Mouse (Mus musculus): ENCODE results near the gene 1700016K19Rik.
A peak's percentile ranks its signal among the peaks of the same experiment; 100 is the strongest.
"Not testable (repeated sequence)": the region's sequence is repeated elsewhere in the genome, so short reads cannot be mapped to it uniquely, and the experiment has no call there.

The 1700016K19Rik gene

DNA sequence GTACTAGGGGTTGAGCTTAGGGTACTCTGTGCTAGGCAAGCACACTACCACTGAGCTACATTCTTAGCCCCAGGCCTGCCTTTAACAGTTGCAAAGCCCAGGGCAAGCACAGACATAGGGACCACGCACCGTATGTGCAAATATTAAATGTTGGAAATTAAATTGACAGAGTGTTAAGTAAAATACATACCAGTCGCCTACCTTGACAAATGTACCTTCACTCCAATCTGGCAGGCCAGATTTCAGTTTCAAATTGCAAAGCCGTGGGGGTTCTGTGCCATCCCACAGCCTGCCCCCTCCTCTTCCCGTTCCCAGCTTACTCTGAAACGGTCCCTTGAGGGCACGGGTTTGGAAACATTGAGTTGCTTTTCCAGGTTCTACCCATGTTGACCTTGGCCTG lies 13.8 kb upstream of the 1700016K19Rik start:
- no peak for DNase-seq

- DNase-seq = no peak
Measured at GRCm38 (mm10) chr11:75990965-75991835, 8.5 kb upstream of the 1700016K19Rik start.

- peak; percentile 50 to 55 for DNase-seq
Measured at GRCm38 (mm10) chr11:75991911-75992310, 7.8 kb upstream of the 1700016K19Rik start.

DNA sequence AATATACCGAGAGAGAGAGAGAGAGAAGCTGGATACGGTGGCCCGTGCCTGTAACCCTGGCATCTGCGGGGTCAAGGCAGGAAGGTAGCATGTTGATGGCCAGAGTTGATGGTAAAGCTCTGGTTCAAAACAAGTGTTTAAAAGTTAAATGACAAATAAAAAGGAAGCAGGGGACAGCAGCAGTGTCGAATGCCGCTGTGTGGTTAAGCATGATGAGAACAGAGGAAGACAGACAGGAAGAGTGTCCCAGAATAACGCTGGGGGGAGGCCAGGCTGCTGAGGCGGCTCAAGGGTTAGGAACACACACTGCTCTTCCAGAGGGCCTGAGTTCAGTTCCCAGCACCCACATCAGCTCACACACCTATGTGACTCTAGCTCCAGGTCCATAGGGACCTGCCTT lies 7.2 kb upstream of the 1700016K19Rik start:
- peak; percentile 38 to 43 for DNase-seq

DNA sequence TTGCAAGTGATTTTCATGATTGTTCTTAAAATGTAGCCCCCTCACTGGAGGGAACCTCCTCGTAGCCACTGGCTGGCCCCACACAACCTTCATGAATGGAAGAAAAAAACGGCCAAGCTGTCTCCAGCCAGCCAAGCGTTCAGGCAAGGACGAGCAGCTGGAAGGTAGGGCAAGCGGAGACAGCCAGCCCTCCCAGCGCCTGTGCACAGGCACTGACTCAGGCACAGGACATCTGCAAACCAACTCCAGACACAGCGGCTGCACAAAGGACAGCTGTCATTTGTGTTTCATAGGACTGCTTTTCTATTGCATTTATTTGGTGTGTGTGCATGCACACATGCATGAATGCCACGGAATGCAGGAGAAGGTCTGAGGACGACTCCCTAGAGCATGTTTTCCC lies 5.4 kb upstream of the 1700016K19Rik start:
- DNase-seq = no peak

- no peak for DNase-seq
Measured at GRCm38 (mm10) chr11:76000701-76001100, 989 bp downstream of the 1700016K19Rik start.

GRCm38 (mm10) chr11:76001237-76001878 lies 1.6 kb downstream of the 1700016K19Rik start:
- DNase-seq = no peak

DNA sequence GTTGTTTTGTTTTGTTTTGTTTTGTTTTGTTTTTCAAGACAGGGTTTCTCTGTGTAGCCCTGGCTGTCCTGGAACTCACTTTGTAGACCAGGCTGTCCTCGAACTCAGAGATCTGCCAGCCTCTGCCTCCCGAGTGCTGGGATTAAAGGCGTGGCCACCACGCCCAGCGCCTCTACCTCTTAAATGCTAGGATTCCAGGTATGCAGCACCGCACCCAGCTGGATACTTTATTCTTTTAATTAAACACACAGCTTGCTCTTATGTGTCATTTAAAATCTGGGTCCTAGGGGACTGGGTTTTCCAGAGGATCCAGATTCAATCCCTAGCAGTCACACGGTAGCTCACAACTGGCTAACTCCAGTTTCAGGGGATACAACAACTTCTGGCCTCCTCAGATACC lies 4.6 kb downstream of the 1700016K19Rik start:
- DNase-seq = not testable (repeated sequence)

GRCm38 (mm10) chr11:76008162-76008561 lies 8.4 kb downstream of the 1700016K19Rik start:
- DNase-seq = no peak

GRCm38 (mm10) chr11:76009101-76009500 lies 9.4 kb downstream of the 1700016K19Rik start:
- DNase-seq = no peak

- DNase-seq = no peak
Measured at GRCm38 (mm10) chr11:76010838-76011624, 11.3 kb downstream of the 1700016K19Rik start.

- DNase-seq = no peak
Measured at GRCm38 (mm10) chr11:76015251-76015650, 15.5 kb downstream of the 1700016K19Rik start.

DNA sequence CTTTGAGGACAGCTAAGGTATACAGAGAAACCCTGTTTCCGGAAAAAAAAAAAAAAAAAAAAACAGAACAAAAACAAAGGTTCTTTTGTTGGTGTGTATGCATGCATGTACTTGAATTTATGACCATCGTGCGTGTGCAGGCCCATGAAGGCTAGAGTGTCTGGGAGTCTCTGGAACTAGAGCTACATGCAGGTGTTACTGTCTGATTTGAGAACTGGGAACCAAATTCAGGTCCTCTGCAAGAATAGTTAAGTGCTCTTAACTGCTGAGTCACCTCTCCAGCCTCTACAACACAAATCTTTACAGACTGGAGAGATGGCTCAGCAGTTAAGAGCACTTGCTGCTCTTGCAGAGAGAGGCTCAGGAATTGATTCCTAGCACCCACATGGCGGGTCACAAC lies 16.1 kb downstream of the 1700016K19Rik start:
- DNase-seq = no peak

- no peak for DNase-seq
Measured at GRCm38 (mm10) chr11:76019879-76020278, 20.2 kb downstream of the 1700016K19Rik start.

DNA sequence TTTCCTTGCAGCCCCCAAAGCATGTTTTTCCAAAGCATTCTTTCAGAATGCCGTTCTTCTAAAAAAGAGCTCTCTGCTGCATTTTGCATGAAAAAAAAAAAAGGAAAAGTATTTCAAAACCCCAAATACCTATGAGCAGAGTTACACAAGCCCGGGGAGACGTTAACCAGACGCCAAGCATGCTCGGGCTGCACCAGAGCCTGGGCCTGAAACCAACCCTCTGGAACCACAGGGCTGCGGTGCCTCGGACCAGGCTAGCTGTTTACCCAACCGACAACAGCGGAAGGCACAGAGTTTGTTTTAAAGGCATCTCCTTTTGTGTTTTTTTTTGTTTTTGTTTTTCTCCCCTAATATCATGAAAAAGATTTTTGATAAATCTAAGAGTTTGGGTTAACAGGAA lies 21.2 kb downstream of the 1700016K19Rik start:
- no peak for DNase-seq

- no peak for DNase-seq
Measured at GRCm38 (mm10) chr11:76025080-76025583, 25.4 kb downstream of the 1700016K19Rik start.

GRCm38 (mm10) chr11:76026527-76027138 lies 26.9 kb downstream of the 1700016K19Rik start:
- peak; percentile 9 to 23 for DNase-seq

DNA sequence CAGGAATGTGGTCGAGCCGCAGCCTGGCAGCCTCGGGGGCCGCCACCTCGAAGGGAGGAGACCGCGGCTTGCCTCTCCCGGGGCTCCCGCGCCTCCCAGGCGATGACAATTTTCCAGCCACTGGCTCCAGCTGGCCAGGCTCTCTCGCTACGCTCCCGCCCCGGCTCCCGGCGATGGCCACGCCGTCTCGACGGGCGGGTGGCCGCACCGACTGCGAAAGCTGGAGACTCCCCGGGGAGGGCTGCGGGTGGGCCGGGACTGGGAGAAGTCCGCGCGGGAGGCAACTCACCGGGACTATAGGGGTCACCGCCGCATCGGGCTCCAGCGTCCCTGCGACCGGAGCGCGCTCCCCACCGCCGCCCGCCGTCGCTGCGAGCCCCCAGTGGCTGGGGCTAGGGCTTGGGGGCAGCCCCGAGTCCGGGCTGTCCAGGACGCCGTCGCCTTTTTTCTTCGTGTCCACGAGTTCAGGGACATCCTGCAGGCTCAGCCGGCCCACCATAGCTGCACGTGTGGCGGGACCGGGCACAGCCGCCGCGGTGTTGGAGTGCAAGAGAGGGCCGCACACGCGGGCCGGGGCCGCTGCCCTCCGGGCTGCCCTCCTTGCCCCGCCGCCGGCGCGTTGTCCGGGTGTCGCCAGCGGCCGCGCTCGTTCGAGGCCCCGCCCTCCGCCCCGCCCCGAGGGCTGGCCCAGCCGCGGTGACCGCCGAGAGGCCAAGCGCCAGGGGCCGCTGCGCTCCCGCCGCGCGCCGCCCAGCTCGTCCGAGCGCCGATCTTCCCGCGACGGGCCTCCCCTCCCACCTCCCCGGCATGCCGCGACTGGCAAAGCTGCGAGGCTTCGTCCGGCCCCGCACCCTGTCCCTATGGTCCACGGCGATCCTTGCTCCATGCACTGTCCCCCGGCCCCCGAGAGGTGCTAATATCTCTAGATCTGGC lies 27.7 kb downstream of the 1700016K19Rik start, which contains the start of gene Rflnb:
Gene Rflnb, minus strand, starts transcription at position 644 of the 933 bp plus-strand sequence.
- DNase-seq = peak; percentile 75 to 81

DNA sequence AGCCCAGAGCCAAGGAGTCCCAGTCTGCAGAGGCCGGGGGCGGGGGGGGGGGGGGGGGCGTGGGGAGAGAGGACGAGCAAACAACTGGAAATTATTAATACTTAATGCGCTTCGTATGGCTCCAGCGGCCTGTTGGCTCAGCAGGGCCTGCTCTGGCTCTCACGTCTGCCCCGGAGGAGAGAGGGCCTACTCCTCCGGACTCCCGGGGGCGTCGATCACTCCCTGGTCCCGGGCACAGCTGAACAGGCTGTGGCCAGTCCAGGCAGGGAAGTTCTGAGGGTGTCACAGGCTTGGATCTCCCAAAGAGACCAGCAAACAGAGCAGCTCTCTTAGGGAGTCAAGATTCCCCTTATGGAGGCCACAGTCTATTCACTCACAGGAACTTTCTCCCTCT lies 28.4 kb downstream of the 1700016K19Rik start:
- peak; percentile 16 to 24 for DNase-seq

- DNase-seq = no peak
Measured at GRCm38 (mm10) chr11:76033359-76033758, 33.6 kb downstream of the 1700016K19Rik start.

GRCm38 (mm10) chr11:76033836-76034235 lies 34.1 kb downstream of the 1700016K19Rik start:
- DNase-seq = no peak

Data from B cell, adult 2 months (primary cell).